Mouse (Mus musculus): ENCODE results near the gene Lilra5. TPM values are rescaled to one million over a fixed set of nuclear protein-coding genes. Genes with fewer than 3 reads are reported as not detected.
"Not testable (repeated sequence)": the region's sequence is repeated elsewhere in the genome, so short reads cannot be mapped to it uniquely, and the experiment has no call there.

The Lilra5 gene
- polyA plus RNA-seq (2014; fragmentation: Nextera tagmentation; extraction: Ambion mirVana): 0.12 and 0.15 TPM in 2 replicates

- 65% methylated on average over 7 of the region's 7 CpGs for WGBS
- Histone ChIP-seq H3K4me2 (replicated peaks; ENCODE audit: low read depth, low read length) (no peak within 1 kb of the TSS), H3K27ac (ENCODE audit: low read length) (no peak within 1 kb of the TSS), H3K36me3 (ENCODE audit: control insufficient read depth, insufficient read depth, low read length) (no peaks in the 10 kb centered on the region), H3K4me3 (ENCODE audit: low read depth, low read length) (no peak within 1 kb of the TSS), H3K9me3 (ENCODE audit: control insufficient read depth, low read depth, low read length) (no peaks in the 10 kb centered on the region), H3K9ac (replicated peaks; ENCODE audit: low read depth, low read length) (no peak within 1 kb of the TSS), H3K27me3 (ENCODE audit: control insufficient read depth, insufficient read depth, low read length) (no peaks in the 10 kb centered on the region), H3K4me1 (ENCODE audit: control insufficient read depth, insufficient read depth, low read length) (no peaks in the 10 kb centered on the region)
- ATAC-seq (ENCODE audit: insufficient number of reproducible peaks, insufficient read depth, low FRiP score, low read depth): no peak
These were observed at the start of gene Lilra5 for GRCm38 (mm10) chr7:4237454-4237853. Gene Lilra5 (plus strand): TSS chr7:4237754.

DNA sequence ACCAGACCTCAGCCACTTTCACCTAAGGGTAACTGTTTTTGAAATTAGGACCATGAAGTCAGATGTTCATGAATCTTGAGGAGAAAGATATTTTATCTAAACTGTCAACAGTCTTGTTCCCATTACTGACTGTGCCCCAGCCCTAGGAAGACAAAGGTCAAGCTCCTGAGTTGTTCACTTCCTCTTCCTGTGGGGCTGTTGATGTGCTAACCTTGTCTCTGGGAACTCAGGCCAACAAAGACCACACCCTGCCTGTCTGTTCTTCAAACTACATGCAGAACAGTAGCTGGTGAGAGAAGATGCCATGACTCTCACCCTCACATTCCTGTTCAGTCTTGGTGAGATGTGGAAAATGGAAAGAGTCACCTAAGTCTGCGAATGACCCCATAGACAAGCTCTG, 30.4 kb upstream of the Lilra5 start:
- Histone ChIP-seq H3K36me3 (ENCODE audit: control insufficient read depth, insufficient read depth, low read length) (no peaks in the 10 kb centered on the region), H3K4me2 (replicated peaks; ENCODE audit: low read depth, low read length) (no peak overlapping the region), H3K27ac (ENCODE audit: low read length) (no peak overlapping the region), H3K4me3 (ENCODE audit: low read depth, low read length) (no peak overlapping the region), H3K4me1 (ENCODE audit: control insufficient read depth, insufficient read depth, low read length) (no peaks in the 10 kb centered on the region), H3K9me3 (ENCODE audit: control insufficient read depth, low read depth, low read length) (no peaks in the 10 kb centered on the region), H3K27me3 (ENCODE audit: control insufficient read depth, insufficient read depth, low read length) (no peaks in the 10 kb centered on the region), H3K9ac (replicated peaks; ENCODE audit: low read depth, low read length) (no peak overlapping the region)
- WGBS: 82% methylated on average over 1 of the region's 1 CpGs
- no peak for ATAC-seq (ENCODE audit: insufficient number of reproducible peaks, insufficient read depth, low FRiP score, low read depth)

- Histone ChIP-seq H3K4me1 (ENCODE audit: control insufficient read depth, insufficient read depth, low read length) (no peaks in the 10 kb centered on the region), H3K4me3 (ENCODE audit: low read depth, low read length) (no peak overlapping the region), H3K4me2 (replicated peaks; ENCODE audit: low read depth, low read length) (no peak overlapping the region), H3K9me3 (ENCODE audit: control insufficient read depth, low read depth, low read length) (no peaks in the 10 kb centered on the region), H3K9ac (replicated peaks; ENCODE audit: low read depth, low read length) (no peak overlapping the region), H3K27me3 (ENCODE audit: control insufficient read depth, insufficient read depth, low read length) (no peaks in the 10 kb centered on the region), H3K36me3 (ENCODE audit: control insufficient read depth, insufficient read depth, low read length) (no peaks in the 10 kb centered on the region), H3K27ac (ENCODE audit: low read length) (no peak overlapping the region)
- ATAC-seq (ENCODE audit: insufficient number of reproducible peaks, insufficient read depth, low FRiP score, low read depth): no peak
- WGBS: 34% methylated on average over 2 of the region's 2 CpGs
These were observed 28.9 kb upstream of the Lilra5 start for GRCm38 (mm10) chr7:4208626-4209025.

GRCm38 (mm10) chr7:4213436-4213835, 24.1 kb upstream of the Lilra5 start:
- not testable (repeated sequence) for H3K9ac ChIP-seq (replicated peaks; ENCODE audit: low read depth, low read length); H3K9me3 ChIP-seq (ENCODE audit: control insufficient read depth, low read depth, low read length); H3K4me2 ChIP-seq (replicated peaks; ENCODE audit: low read depth, low read length); H3K4me1 ChIP-seq (ENCODE audit: control insufficient read depth, insufficient read depth, low read length); ATAC-seq (ENCODE audit: insufficient number of reproducible peaks, insufficient read depth, low FRiP score, low read depth); H3K27me3 ChIP-seq (ENCODE audit: control insufficient read depth, insufficient read depth, low read length); H3K4me3 ChIP-seq (ENCODE audit: low read depth, low read length); H3K36me3 ChIP-seq (ENCODE audit: control insufficient read depth, insufficient read depth, low read length); H3K27ac ChIP-seq (ENCODE audit: low read length)

DNA sequence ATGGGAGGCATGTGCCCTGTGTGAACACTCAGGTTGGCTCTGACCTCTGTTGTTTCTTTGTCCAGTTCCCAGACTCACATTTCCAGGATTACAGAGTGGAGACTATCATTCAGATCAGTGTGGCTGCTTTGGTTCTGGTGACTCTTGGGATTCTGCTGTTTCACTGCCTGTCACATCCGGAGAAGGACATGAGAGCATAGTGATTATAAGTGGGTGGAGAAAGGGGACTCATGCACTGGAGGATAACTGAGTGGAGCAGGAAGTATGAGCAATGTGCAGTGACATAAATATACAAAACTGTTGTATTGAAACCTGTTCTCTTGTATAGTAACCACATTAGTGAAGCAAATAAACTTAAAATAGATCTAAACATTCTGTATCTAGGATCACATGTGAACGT, 22.2 kb upstream of the Lilra5 start:
- no peaks in the 10 kb centered on the region for H3K4me1 ChIP-seq (ENCODE audit: control insufficient read depth, insufficient read depth, low read length)
- WGBS: 57% methylated on average over 2 of the region's 2 CpGs
- no peak for ATAC-seq (ENCODE audit: insufficient number of reproducible peaks, insufficient read depth, low FRiP score, low read depth)

DNA sequence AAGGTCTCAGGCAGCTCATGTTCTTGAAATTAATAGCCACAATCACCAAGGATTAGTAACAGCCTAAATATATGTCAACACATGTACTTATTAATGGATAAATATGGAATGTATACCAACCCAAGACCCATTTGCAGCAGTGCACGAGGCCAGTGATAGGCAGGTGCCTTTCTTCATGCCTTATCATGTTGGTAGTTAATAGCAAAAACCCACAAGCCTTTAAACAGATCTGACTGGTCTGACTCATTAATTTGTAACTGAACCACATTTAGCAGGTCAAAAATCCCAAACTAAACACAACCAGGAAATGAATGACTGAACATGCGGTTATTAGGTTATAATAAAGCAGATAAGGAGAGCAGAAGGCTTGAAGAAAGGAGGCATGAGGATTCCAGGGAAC, 21.7 kb upstream of the Lilra5 start:
- no peaks in the 10 kb centered on the region for H3K36me3 ChIP-seq (ENCODE audit: control insufficient read depth, insufficient read depth, low read length)
- 41% methylated on average over 2 of the region's 2 CpGs for WGBS

More for the DNA sequence above, 22.2 kb upstream of the Lilra5 start:
- Histone ChIP-seq H3K27me3 (ENCODE audit: control insufficient read depth, insufficient read depth, low read length) (no peaks in the 10 kb centered on the region), H3K4me3 (ENCODE audit: low read depth, low read length) (no peak overlapping the region), H3K9ac (replicated peaks; ENCODE audit: low read depth, low read length) (no peak overlapping the region), H3K9me3 (ENCODE audit: control insufficient read depth, low read depth, low read length) (no peaks in the 10 kb centered on the region), H3K4me2 (replicated peaks; ENCODE audit: low read depth, low read length) (no peak overlapping the region), H3K36me3 (ENCODE audit: control insufficient read depth, insufficient read depth, low read length) (no peaks in the 10 kb centered on the region), H3K27ac (ENCODE audit: low read length) (no peak overlapping the region)

GRCm38 (mm10) chr7:4235536-4235935, 2.0 kb upstream of the Lilra5 start:
- Histone ChIP-seq H3K27me3 (ENCODE audit: control insufficient read depth, insufficient read depth, low read length) (no peaks in the 10 kb centered on the region), H3K4me3 (ENCODE audit: low read depth, low read length) (no peak overlapping the region), H3K36me3 (ENCODE audit: control insufficient read depth, insufficient read depth, low read length) (no peaks in the 10 kb centered on the region), H3K4me2 (replicated peaks; ENCODE audit: low read depth, low read length) (no peak overlapping the region), H3K4me1 (ENCODE audit: control insufficient read depth, insufficient read depth, low read length) (no peaks in the 10 kb centered on the region), H3K9ac (replicated peaks; ENCODE audit: low read depth, low read length) (no peak overlapping the region), H3K9me3 (ENCODE audit: control insufficient read depth, low read depth, low read length) (no peaks in the 10 kb centered on the region), H3K27ac (ENCODE audit: low read length) (no peak overlapping the region)
- no peak for ATAC-seq (ENCODE audit: insufficient number of reproducible peaks, insufficient read depth, low FRiP score, low read depth)

More for the DNA sequence above, 21.7 kb upstream of the Lilra5 start:
- no peaks in the 10 kb centered on the region for H3K9me3 ChIP-seq (ENCODE audit: control insufficient read depth, low read depth, low read length)
- no peak overlapping the region for H3K4me2 ChIP-seq (replicated peaks; ENCODE audit: low read depth, low read length)
- H3K27me3 ChIP-seq (ENCODE audit: control insufficient read depth, insufficient read depth, low read length): no peaks in the 10 kb centered on the region
- no peak overlapping the region for H3K4me3 ChIP-seq (ENCODE audit: low read depth, low read length)
- no peak overlapping the region for H3K27ac ChIP-seq (ENCODE audit: low read length)
- H3K4me1 ChIP-seq (ENCODE audit: control insufficient read depth, insufficient read depth, low read length): no peaks in the 10 kb centered on the region
- no peak overlapping the region for H3K9ac ChIP-seq (replicated peaks; ENCODE audit: low read depth, low read length)
- no peak for ATAC-seq (ENCODE audit: insufficient number of reproducible peaks, insufficient read depth, low FRiP score, low read depth)

- no peak overlapping the region for H3K27ac ChIP-seq (ENCODE audit: low read length)
- 55% methylated on average over 6 of the region's 6 CpGs for WGBS
- no peaks in the 10 kb centered on the region for H3K4me1 ChIP-seq (ENCODE audit: control insufficient read depth, insufficient read depth, low read length)
- no peak overlapping the region for H3K9ac ChIP-seq (replicated peaks; ENCODE audit: low read depth, low read length)
- H3K36me3 ChIP-seq (ENCODE audit: control insufficient read depth, insufficient read depth, low read length): no peaks in the 10 kb centered on the region
- H3K27me3 ChIP-seq (ENCODE audit: control insufficient read depth, insufficient read depth, low read length): no peaks in the 10 kb centered on the region
- H3K9me3 ChIP-seq (ENCODE audit: control insufficient read depth, low read depth, low read length): no peaks in the 10 kb centered on the region
- no peak overlapping the region for H3K4me2 ChIP-seq (replicated peaks; ENCODE audit: low read depth, low read length)
- no peak for ATAC-seq (ENCODE audit: insufficient number of reproducible peaks, insufficient read depth, low FRiP score, low read depth)
- no peak overlapping the region for H3K4me3 ChIP-seq (ENCODE audit: low read depth, low read length)
These were observed 1.6 kb downstream of the Lilra5 start for GRCm38 (mm10) chr7:4239038-4239721.

GRCm38 (mm10) chr7:4251211-4251610, 13.7 kb downstream of the Lilra5 start:
- not testable (repeated sequence) for H3K4me1 ChIP-seq (ENCODE audit: control insufficient read depth, insufficient read depth, low read length); H3K4me3 ChIP-seq (ENCODE audit: low read depth, low read length); H3K36me3 ChIP-seq (ENCODE audit: control insufficient read depth, insufficient read depth, low read length); H3K9ac ChIP-seq (replicated peaks; ENCODE audit: low read depth, low read length); H3K27me3 ChIP-seq (ENCODE audit: control insufficient read depth, insufficient read depth, low read length); ATAC-seq (ENCODE audit: insufficient number of reproducible peaks, insufficient read depth, low FRiP score, low read depth); H3K4me2 ChIP-seq (replicated peaks; ENCODE audit: low read depth, low read length); H3K27ac ChIP-seq (ENCODE audit: low read length); H3K9me3 ChIP-seq (ENCODE audit: control insufficient read depth, low read depth, low read length)
- 74% methylated on average over 1 of the region's 1 CpGs for WGBS

Measured in stomach, embryonic 14.5 days (tissue).